Mouse (Mus musculus) megakaryocyte, embryonic 14.5 days (primary cell): Measurements from ENCODE around the gene Pik3ca.

Experiments used
- FLI1 ChIP-seq: IDR thresholded peaks from 2 replicates; pipeline ENCODE4 v1.6.1; 2012; ENCODE audit warnings: low read length, inconsistent platforms, mixed read lengths
- GATA1 ChIP-seq: IDR thresholded peaks from 3 replicates; pipeline ENCODE4 v1.6.1; 2012; ENCODE audit warnings: mixed read lengths, low read length, inconsistent platforms, borderline replicate concordance

DNA sequence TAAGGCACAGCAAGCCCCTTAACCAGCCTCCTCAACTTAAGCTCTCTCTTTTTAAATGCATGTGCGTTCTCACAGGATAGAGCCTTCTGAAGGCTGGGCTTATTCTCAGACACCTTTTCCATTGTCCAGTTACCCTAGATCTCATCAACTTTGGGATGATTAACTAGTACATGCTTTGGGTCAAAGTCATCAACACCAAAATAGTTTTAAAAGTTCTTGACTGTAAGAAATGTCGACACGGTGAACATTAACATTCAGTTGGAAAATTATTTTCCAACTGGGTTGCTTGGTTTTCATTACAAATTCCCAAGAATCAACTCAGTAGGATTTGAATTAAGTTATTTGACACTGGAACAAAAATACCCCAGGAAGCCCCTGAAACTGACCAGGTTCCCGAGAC lies 4.6 kb upstream of the Pik3ca start:
- TF ChIP-seq GATA1 (no peak), FLI1 (no peak)
